Mouse (Mus musculus) cerebellum, postnatal 25 days (tissue): ENCODE measurements around the gene Acan.

Source experiments
- DNase-seq, 2 experiments: peaks; one replicate each; pipeline ENCODE4 v3.0.0; 2021; ENCODE audit warnings: mixed read lengths in 2 of 2

Acan gene

DNA sequence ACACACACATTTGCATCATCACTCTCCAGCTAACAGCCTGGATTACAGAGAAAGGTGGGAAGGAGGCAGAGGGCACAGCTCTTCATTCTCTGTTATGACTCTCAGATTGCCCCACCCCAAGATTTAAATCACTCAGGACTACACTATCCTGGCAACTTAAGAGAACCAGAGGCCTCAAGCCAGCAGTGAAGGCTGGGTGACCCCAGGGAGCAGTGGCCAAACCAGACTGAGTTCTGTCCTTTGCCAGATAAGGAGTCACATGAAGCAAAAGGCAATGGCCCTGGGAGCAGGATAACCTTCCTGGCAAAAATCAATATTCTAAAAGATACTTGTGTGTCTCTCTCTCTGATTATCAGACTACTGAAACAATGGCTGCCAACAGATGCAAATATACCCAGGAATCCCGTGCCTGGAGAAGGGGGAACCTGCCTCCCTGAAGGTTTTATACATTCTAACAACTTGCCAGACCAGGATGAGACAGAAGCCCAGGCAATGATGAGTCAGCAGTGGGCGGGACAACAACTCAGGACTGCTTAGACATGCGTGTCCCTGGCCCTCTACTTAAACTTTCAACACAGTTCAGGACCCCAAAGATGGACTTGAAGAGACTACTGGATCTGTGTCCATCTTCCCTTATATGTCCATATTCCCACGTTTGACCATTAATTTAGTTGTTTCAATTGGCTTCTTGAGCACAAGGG lies 86.8 kb downstream of the Acan start:
- DNase-seq = no peak

DNA sequence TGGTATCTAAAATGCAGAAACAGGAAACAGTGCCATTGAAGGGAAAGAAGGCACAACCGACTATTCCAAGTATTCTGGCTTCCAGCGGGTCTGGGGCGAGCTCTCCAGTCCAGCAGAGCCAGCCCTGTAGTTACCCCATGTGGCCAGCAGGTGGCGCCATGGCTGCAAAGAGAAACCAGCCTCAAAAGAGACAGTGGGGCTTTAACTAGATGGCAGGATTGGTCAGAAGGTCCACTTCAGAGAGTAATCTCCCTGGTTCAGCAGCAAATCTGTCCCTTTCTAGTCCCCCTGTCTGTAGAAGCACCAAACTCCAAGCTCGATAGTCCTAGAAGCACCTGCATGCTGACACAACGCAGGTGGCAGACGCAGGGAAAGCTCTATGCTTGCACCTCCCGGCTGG lies 87.6 kb downstream of the Acan start:
- peak; percentile 80 to 87 for DNase-seq

DNA sequence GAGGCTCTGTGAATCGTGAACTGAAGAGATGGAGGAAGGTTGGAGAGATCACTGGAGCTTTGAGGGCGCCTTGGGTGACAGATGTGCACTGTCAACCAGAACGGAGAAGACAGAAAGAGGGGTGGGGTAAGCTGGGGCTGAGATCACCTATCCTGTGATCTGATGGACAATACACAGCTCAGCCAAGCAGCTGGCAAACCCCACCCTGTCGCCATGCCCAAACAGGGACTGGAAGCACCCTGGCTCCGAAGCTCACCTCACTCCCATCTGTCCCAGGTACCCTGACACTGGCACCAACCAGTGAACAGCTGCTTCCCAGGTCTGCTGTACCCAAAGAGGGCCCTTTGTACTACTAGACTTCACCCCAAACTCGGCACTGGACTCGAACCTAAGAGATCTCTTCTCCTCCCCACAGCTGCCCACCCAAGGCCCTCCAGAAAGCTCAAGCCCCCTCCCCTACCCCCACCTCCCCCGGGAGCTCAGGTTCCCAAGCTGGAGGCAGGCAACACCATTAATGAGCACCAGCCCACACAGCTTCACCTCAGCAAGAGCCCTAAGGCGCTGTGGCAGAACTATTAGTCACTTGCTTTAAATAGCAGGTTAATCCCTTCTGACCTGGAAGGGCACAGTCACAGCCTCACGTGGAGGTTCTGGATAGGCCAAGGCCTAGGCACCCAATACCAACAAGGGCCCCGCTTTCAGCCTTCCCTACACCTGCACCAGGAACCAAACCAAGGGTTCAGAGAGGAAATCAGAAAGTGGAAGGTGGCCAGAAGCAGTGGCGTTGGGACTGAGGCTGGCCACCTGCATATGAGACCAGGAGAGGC lies 93.9 kb downstream of the Acan start:
- DNase-seq = no peak

DNA sequence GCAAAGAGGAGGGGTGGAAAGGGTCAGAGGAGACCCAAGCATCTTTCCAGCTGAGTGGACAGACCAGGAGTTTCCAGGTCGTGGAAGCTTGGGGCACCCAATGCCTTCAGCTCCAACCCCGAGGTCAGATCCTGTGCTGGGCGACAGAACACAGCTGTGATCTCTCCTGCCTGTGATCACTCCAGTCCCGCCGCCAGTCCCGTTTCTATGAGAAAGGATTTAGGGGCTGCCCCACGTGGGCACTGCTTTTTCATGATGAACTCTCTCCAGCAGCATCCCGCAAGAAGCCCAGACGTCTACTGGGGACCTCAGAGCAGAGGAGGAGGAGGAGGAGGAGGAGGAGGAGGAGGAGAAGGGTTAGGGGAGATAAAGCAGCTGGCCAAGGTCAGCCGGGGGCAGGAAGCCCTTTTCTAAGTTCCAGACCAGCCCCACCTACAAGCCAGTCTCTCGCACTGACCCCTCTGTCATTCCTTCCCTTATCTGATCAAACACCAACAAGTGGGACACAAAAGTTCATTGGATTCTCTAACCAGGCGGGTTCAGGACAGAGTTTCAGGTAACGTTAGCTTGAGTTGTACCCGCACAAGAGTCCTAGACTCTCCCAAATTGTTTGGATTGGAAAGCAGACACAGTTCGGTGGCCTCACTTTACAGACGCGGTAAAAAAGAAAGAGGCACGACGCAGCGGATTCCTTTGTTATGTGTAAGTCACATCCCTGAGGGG lies 94.8 kb downstream of the Acan start:
- DNase-seq = no peak

DNA sequence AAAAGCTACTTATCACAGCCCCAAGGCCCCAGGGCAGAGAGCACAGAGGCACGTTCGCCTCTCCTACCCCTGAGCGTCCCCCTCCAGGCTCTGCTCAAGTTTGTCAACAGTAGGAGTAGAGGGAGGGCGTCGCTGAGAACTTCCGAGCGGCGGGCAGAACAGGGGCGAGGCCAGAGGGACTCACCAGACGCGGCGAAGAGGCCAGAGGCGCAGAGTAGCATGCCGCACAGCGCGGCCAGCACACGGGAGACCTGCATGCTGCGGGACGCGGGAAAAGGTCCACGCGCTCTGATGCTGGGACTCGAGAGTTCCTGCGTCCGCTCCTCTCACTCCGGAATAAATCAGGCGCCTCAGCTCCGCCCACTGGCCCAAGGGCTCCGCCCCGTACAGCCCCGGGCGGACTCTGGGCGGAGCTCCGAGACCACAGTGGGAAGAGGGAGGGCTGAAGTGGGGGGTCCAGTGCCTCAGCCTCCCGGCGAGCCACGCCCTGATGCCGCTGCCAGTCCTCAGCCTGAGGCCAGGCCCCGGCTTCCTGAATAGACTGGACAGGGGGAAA lies 95.5 kb downstream of the Acan start, which contains the start of gene Mfge8:
Gene Mfge8 (minus strand): TSS at position 350 of the 556 bp plus-strand sequence.
- peak; percentile 55 to 75 for DNase-seq

DNA sequence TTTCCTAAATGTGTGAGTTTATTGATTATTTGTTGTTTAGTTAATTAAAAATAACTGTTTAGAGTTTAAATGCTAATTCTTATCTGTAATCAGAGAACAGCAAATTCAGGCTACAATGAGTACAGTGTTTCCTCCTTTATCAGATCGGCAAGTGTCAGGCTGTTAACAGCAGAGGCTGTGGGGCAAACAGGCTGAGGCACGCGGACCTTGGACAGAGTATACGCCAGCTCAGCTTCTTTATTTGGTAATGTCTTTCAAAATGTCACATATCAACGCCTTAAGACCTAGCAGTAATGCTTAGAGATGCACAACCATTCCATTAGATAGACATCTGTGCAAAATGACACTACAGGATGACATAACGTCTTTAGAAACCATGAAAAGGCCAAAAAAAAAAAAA lies 96.2 kb downstream of the Acan start:
- DNase-seq = no peak

DNA sequence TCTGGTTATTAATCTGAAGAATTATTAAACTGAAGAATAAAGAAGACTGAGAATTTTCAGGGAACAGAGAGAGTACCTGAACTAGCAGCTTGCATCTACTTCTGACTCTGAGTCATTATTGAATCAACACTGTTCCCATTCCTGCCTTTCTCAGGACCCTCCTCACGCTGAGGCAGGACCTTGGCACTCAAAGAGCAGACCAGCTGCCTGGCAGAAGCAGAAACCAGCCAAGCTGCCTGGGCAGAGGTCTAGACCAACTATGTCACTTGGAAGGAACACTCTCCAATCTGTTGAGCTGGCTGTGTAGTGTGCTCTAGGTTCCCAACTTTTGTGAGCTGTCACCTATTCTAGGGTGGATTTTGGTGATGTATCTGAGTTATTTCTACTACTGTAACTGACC lies 106.1 kb downstream of the Acan start:
- DNase-seq = no peak
